Mouse (Mus musculus) neural tube, embryonic 15.5 days (tissue): Measurements from ENCODE around the gene Asl. TPM values are rescaled to one million over a fixed set of nuclear protein-coding genes. Genes with fewer than 3 reads are reported as not detected.

ENCODE experiments used
- ATAC-seq: fragments of 200-750 bp; cut with Nextera tagmentation; 2 replicates; pipeline ENCODE4 v1.8.0; 2017; ENCODE audit warnings: mild to moderate bottlenecking, moderate TSS enrichment, moderate library complexity; ENCODE audit not compliant: low FRiP score
- H3K27ac ChIP-seq: fragments of 300-500 bp; sonication (generic); replicated peaks from 2 replicates; pipeline ENCODE4 v1.5.1; 2015; ENCODE audit warnings: mild to moderate bottlenecking, inconsistent platforms
- H3K27me3 ChIP-seq: fragments of 300-500 bp; sonication (generic); replicated peaks from 2 replicates; pipeline ENCODE4 v1.6.1; 2015; ENCODE audit warnings: inconsistent platforms
- H3K36me3 ChIP-seq: fragments of 300-500 bp; sonication (generic); 2 replicates; pipeline ENCODE4 v1.6.1; 2015; ENCODE audit warnings: inconsistent platforms
- H3K4me1 ChIP-seq: fragments of 300-500 bp; sonication (generic); 2 replicates; pipeline ENCODE4 v1.6.1; 2015; ENCODE audit warnings: inconsistent platforms
- H3K4me2 ChIP-seq: fragments of 300-500 bp; sonication (generic); 2 replicates; pipeline ENCODE4 v1.6.1; 2015; ENCODE audit warnings: inconsistent platforms, mild to moderate bottlenecking, moderate library complexity
- H3K4me3 ChIP-seq: fragments of 300-500 bp; sonication (generic); replicated peaks from 2 replicates; pipeline ENCODE4 v1.5.1; 2015; ENCODE audit warnings: mild to moderate bottlenecking, inconsistent platforms
- H3K9ac ChIP-seq: fragments of 300-500 bp; sonication (generic); replicated peaks from 2 replicates; pipeline ENCODE4 v1.6.1; 2015; ENCODE audit warnings: mild to moderate bottlenecking, inconsistent platforms
- H3K9me3 ChIP-seq: fragments of 300-500 bp; sonication (generic); replicated peaks from 2 replicates; pipeline ENCODE4 v1.6.1; 2016; ENCODE audit warnings: inconsistent platforms
- WGBS: fragments of 180-500 bp; shearing (Covaris S2); methylation state at CpG from one replicate; pipeline ENCODE4 v1.1.7; 2015; ENCODE audit warnings: mixed read lengths; 5-methylcytosine and 5-hydroxymethylcytosine counted together
- polyA plus RNA-seq: library from polyadenylated mRNA; unstranded; fragments of >200 nt; fragmentation: Nextera tagmentation; extraction: Ambion mirVana; gene quantifications from 2 replicates; pipeline ENCODE4 v1.2.1, GENCODE M21; 2015

Gene Asl
- polyA plus RNA-seq, 1 experiment from 2014 or later: 46.2 TPM

- Histone ChIP-seq H3K4me2 (no peak overlapping the region), H3K27ac (0 out of 2 replicates have a peak overlapping the region, but pooled peaks have one; percentile 18), H3K4me3 (no peak overlapping the region), H3K4me1 (no peaks in the 10 kb centered on the region), H3K9me3 (no peaks in the 10 kb centered on the region), H3K27me3 (no peaks in the 10 kb centered on the region), H3K36me3 (peaks cover 27% of the 10 kb centered on the region), H3K9ac (no peak overlapping the region)
- no peak for ATAC-seq
- WGBS: 81% methylated on average over 12 of the region's 12 CpGs
These were observed 30.6 kb upstream of the Asl start for GRCm38 (mm10) chr5:130059413-130060328.

- ATAC-seq: no peak
- WGBS: 97% methylated on average over 2 of the region's 2 CpGs
- Histone ChIP-seq H3K4me3 (no peak overlapping the region), H3K9me3 (no peaks in the 10 kb centered on the region), H3K27ac (no peak overlapping the region), H3K36me3 (peaks cover 29% of the 10 kb centered on the region), H3K4me2 (no peak overlapping the region), H3K9ac (no peak overlapping the region), H3K27me3 (no peaks in the 10 kb centered on the region), H3K4me1 (no peaks in the 10 kb centered on the region)
These were observed 27.3 kb upstream of the Asl start for GRCm38 (mm10) chr5:130056303-130056702.

GRCm38 (mm10) chr5:130055688-130056087 lies 26.6 kb upstream of the Asl start:
- no peak overlapping the region for H3K27ac ChIP-seq
- no peak overlapping the region for H3K4me2 ChIP-seq
- no peak overlapping the region for H3K9ac ChIP-seq
- no peak for ATAC-seq
- peaks cover 32% of the 10 kb centered on the region for H3K36me3 ChIP-seq
- no peak overlapping the region for H3K4me3 ChIP-seq
- H3K4me1 ChIP-seq: no peaks in the 10 kb centered on the region
- no peaks in the 10 kb centered on the region for H3K9me3 ChIP-seq
- no peaks in the 10 kb centered on the region for H3K27me3 ChIP-seq
- 95% methylated on average over 4 of the region's 4 CpGs for WGBS

GRCm38 (mm10) chr5:130052955-130053354 lies 23.9 kb upstream of the Asl start:
- Histone ChIP-seq H3K27me3 (no peaks in the 10 kb centered on the region), H3K4me2 (no peak overlapping the region), H3K9ac (no peak overlapping the region), H3K36me3 (peaks cover 34% of the 10 kb centered on the region), H3K27ac (no peak overlapping the region), H3K4me1 (no peaks in the 10 kb centered on the region), H3K4me3 (no peak overlapping the region), H3K9me3 (no peaks in the 10 kb centered on the region)
- ATAC-seq: no peak
- WGBS: 95% methylated on average over 6 of the region's 6 CpGs

- ATAC-seq: no peak
- WGBS: 86% methylated on average over 5 of the region's 5 CpGs
- no peak overlapping the region for H3K27ac ChIP-seq
- no peaks in the 10 kb centered on the region for H3K4me1 ChIP-seq
- no peaks in the 10 kb centered on the region for H3K9me3 ChIP-seq
- peaks cover 35% of the 10 kb centered on the region for H3K36me3 ChIP-seq
- H3K4me2 ChIP-seq: no peak overlapping the region
- no peaks in the 10 kb centered on the region for H3K27me3 ChIP-seq
- H3K4me3 ChIP-seq: no peak overlapping the region
- H3K9ac ChIP-seq: no peak overlapping the region
These were observed 23.5 kb upstream of the Asl start for GRCm38 (mm10) chr5:130052510-130052909.

GRCm38 (mm10) chr5:130051073-130051860 lies 22.2 kb upstream of the Asl start:
- Histone ChIP-seq H3K4me3 (no peak overlapping the region), H3K9me3 (no peaks in the 10 kb centered on the region), H3K4me1 (no peaks in the 10 kb centered on the region), H3K9ac (no peak overlapping the region), H3K27me3 (no peaks in the 10 kb centered on the region), H3K4me2 (no peak overlapping the region), H3K27ac (no peak overlapping the region), H3K36me3 (peaks cover 47% of the 10 kb centered on the region)
- 91% methylated on average over 15 of the region's 15 CpGs for WGBS
- ATAC-seq: no peak

- H3K4me1 ChIP-seq: no peaks in the 10 kb centered on the region
- H3K4me2 ChIP-seq: no peak overlapping the region
- no peaks in the 10 kb centered on the region for H3K9me3 ChIP-seq
- no peak overlapping the region for H3K27ac ChIP-seq
- H3K4me3 ChIP-seq: no peak overlapping the region
- H3K27me3 ChIP-seq: no peaks in the 10 kb centered on the region
- 73% methylated on average over 6 of the region's 6 CpGs for WGBS
- H3K9ac ChIP-seq: no peak overlapping the region
- ATAC-seq: no peak
- peaks cover 54% of the 10 kb centered on the region for H3K36me3 ChIP-seq
These were observed 21.4 kb upstream of the Asl start for GRCm38 (mm10) chr5:130050416-130050815.

- peak overlapping the region; percentile 41 for H3K27ac ChIP-seq
- H3K4me2 ChIP-seq: no peak overlapping the region
- no peaks in the 10 kb centered on the region for H3K9me3 ChIP-seq
- 0 out of 2 replicates have a peak, but pooled peaks cover 3% of the 10 kb centered on the region for H3K4me1 ChIP-seq
- 80% methylated on average over 15 of the region's 15 CpGs for WGBS
- H3K4me3 ChIP-seq: no peak overlapping the region
- H3K9ac ChIP-seq: no peak overlapping the region
- no peaks in the 10 kb centered on the region for H3K27me3 ChIP-seq
- peaks cover 59% of the 10 kb centered on the region for H3K36me3 ChIP-seq
- no peak for ATAC-seq
These were observed 19.9 kb upstream of the Asl start for GRCm38 (mm10) chr5:130048786-130049520.

GRCm38 (mm10) chr5:130047013-130047412 lies 18.0 kb upstream of the Asl start:
- WGBS: 81% methylated on average over 6 of the region's 6 CpGs
- Histone ChIP-seq H3K4me1 (0 out of 2 replicates have a peak, but pooled peaks cover 3% of the 10 kb centered on the region), H3K27ac (no peak overlapping the region), H3K27me3 (no peaks in the 10 kb centered on the region), H3K4me3 (no peak overlapping the region), H3K4me2 (no peak overlapping the region), H3K9me3 (no peaks in the 10 kb centered on the region), H3K9ac (no peak overlapping the region), H3K36me3 (peaks cover 69% of the 10 kb centered on the region)
- ATAC-seq: no peak

- no peak for ATAC-seq
- no peak overlapping the region for H3K9ac ChIP-seq
- WGBS: 93% methylated on average over 10 of the region's 10 CpGs
- H3K27me3 ChIP-seq: no peaks in the 10 kb centered on the region
- no peak overlapping the region for H3K27ac ChIP-seq
- H3K9me3 ChIP-seq: no peaks in the 10 kb centered on the region
- peaks cover 71% of the 10 kb centered on the region for H3K36me3 ChIP-seq
- H3K4me1 ChIP-seq: 0 out of 2 replicates have a peak, but pooled peaks cover 3% of the 10 kb centered on the region
- H3K4me2 ChIP-seq: no peak overlapping the region
- H3K4me3 ChIP-seq: no peak overlapping the region
These were observed 17.5 kb upstream of the Asl start for GRCm38 (mm10) chr5:130046589-130046988.

- Histone ChIP-seq H3K4me2 (no peak overlapping the region), H3K9ac (no peak overlapping the region), H3K4me1 (0 out of 2 replicates have a peak, but pooled peaks cover 3% of the 10 kb centered on the region), H3K4me3 (no peak overlapping the region), H3K9me3 (no peaks in the 10 kb centered on the region), H3K36me3 (peaks cover 70% of the 10 kb centered on the region), H3K27ac (no peak overlapping the region), H3K27me3 (no peaks in the 10 kb centered on the region)
- 93% methylated on average over 7 of the region's 7 CpGs for WGBS
- no peak for ATAC-seq
These were observed 17.1 kb upstream of the Asl start for GRCm38 (mm10) chr5:130046100-130046499.
